20 mouse cellular contexts compared by ENCODE assay signal in the genomic region with DNA sequence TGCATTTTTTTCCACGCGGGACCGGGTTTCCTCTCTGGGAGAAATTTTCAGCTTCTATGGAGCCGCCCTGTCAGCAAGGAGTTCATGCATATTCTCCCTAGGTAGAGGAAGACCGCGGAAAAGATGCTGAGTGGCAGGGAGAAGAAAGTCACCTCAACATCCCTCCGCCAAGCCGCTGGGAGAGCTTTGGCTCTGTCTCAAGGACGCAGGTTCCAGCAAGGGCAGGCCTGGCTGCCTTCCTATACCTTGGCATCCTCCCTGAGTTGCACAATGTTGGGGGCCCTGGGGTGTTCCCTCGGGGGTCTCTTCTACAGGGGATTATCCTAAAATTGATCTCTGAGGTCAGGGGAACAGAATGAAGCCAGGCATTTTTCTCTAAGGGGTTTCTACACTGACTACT.
DNase-seq lines count a peak whose midpoint lies in the region; ATAC-seq and TF ChIP-seq lines count a peak whose summit lies in the region.
"Had no signal": no experiment of that assay in that cellular context is flagged by ENCODE, and none has a peak within 500 bp of the region (broad histone marks: within the 10 kb centered on the region; RNA-seq: fewer than 3 reads in every experiment).

No protein-coding gene starts in this region.

- no peak overlapping the region for H3K4me2 ChIP-seq in forebrain, embryonic 11.5 days (ENCODE audit: low read depth, low read length, severe bottlenecking)
- H3K4me2 ChIP-seq: embryonic facial prominence, embryonic 15.5 days; forebrain, embryonic 15.5 days; heart, embryonic 12.5 days; hindbrain, embryonic 14.5 days; intestine, embryonic 15.5 days had no signal

- no peak for ATAC-seq in forebrain, embryonic 11.5 days (replicated peaks; ENCODE audit: low FRiP score)
- ATAC-seq: forebrain, embryonic 15.5 days; intestine, embryonic 15.5 days had no signal

- H3K36me3 ChIP-seq in heart, embryonic 10.5 days, result no peaks in the 10 kb centered on the region
- H3K36me3 ChIP-seq in E14TG2a.4 (ENCODE audit: insufficient read depth, low read length), result no peaks in the 10 kb centered on the region
- H3K36me3 ChIP-seq in forebrain, embryonic 11.5 days (ENCODE audit: control insufficient read depth, insufficient read depth, low read length), result no peaks in the 10 kb centered on the region
- H3K36me3 ChIP-seq: embryonic facial prominence, embryonic 15.5 days; forebrain, embryonic 10.5 days; forebrain, embryonic 15.5 days; heart, embryonic 12.5 days; hindbrain, embryonic 10.5 days; intestine, embryonic 15.5 days had no signal

- no peaks in the 10 kb centered on the region for H3K9me3 ChIP-seq in heart, embryonic 10.5 days
- H3K9me3 ChIP-seq in E14TG2a.4 (ENCODE audit: low read length), result peaks cover 5% of the 10 kb centered on the region; the same call in 1 of the 2 replicates
- H3K9me3 ChIP-seq in forebrain, embryonic 11.5 days (ENCODE audit: control insufficient read depth, low read length), result no peaks in the 10 kb centered on the region
- H3K9me3 ChIP-seq: embryonic facial prominence, embryonic 15.5 days; forebrain, embryonic 10.5 days; forebrain, embryonic 15.5 days; heart, embryonic 12.5 days; hindbrain, embryonic 10.5 days; intestine, embryonic 15.5 days had no signal

- 51% methylated on average over 10 of the region's 10 CpGs for WGBS in heart, embryonic 10.5 days
- WGBS in forebrain, embryonic 11.5 days, result 66% methylated on average over 10 of the region's 10 CpGs

- H3K27ac ChIP-seq in heart, embryonic 10.5 days, result no peak overlapping the region
- no peak overlapping the region for H3K27ac ChIP-seq in forebrain, embryonic 11.5 days (ENCODE audit: low read depth, low read length)
- H3K27ac ChIP-seq: embryonic facial prominence, embryonic 15.5 days; forebrain, embryonic 10.5 days; forebrain, embryonic 15.5 days; heart, adult 2 months; hindbrain, embryonic 10.5 days; hindbrain, embryonic 14.5 days; intestine, embryonic 15.5 days had no signal

- peak; percentile 46 for DNase-seq in adrenal gland, postnatal 10 days
- DNase-seq in adrenal gland, postnatal 4 days (ENCODE audit: low spot score in 2 of 2), result no peak
- peak; percentile 83 for DNase-seq in heart, adult 11 months
- no peak for DNase-seq in heart, embryonic 10.5 days (ENCODE audit: low spot score)
- DNase-seq in adrenal gland, postnatal 36 days, result peak; percentile 49 to 50
- no peak for DNase-seq in forebrain, embryonic 11.5 days (ENCODE audit: low spot score)
- DNase-seq: cerebellum, adult 9-10 months; embryo, embryonic 11 days; gastrocnemius, postnatal 10 days; heart, adult 2 months; kidney, adult 18-20 months had no signal

- no peak for TF ChIP-seq CTCF in E14TG2a.4 (conservative IDR thresholded peaks at IDR 0.05; ENCODE audit: low read length)

- no peak overlapping the region for H3K9ac ChIP-seq in forebrain, embryonic 11.5 days (ENCODE audit: low read length)
- H3K9ac ChIP-seq: embryonic facial prominence, embryonic 15.5 days; forebrain, embryonic 15.5 days; heart, embryonic 12.5 days; hindbrain, embryonic 14.5 days; intestine, embryonic 15.5 days had no signal

- no peaks in the 10 kb centered on the region for H3K27me3 ChIP-seq in heart, embryonic 10.5 days (ENCODE audit: insufficient read depth, poor library complexity, severe bottlenecking)
- H3K27me3 ChIP-seq in E14TG2a.4 (ENCODE audit: insufficient read depth, low read length), result no peaks in the 10 kb centered on the region
- H3K27me3 ChIP-seq in forebrain, embryonic 11.5 days (ENCODE audit: control insufficient read depth, insufficient read depth, low read length), result no peaks in the 10 kb centered on the region
- H3K27me3 ChIP-seq: embryonic facial prominence, embryonic 15.5 days; forebrain, embryonic 15.5 days; intestine, embryonic 15.5 days had no signal

- no peaks in the 10 kb centered on the region for H3K4me1 ChIP-seq in heart, embryonic 10.5 days
- H3K4me1 ChIP-seq in E14TG2a.4 (replicated peaks; ENCODE audit: low read depth, low read length), result peaks cover 23% of the 10 kb centered on the region
- H3K4me1 ChIP-seq in forebrain, embryonic 11.5 days (replicated peaks; ENCODE audit: control insufficient read depth, insufficient read depth, low read length), result no peaks in the 10 kb centered on the region
- H3K4me1 ChIP-seq: embryonic facial prominence, embryonic 15.5 days; forebrain, embryonic 15.5 days; heart, embryonic 12.5 days; hindbrain, embryonic 10.5 days; intestine, embryonic 15.5 days had no signal

- no peak overlapping the region for H3K4me3 ChIP-seq in heart, embryonic 10.5 days
- H3K4me3 ChIP-seq in E14TG2a.4 (replicated peaks; ENCODE audit: low read length), result peak overlapping the region; percentile 47
- no peak overlapping the region for H3K4me3 ChIP-seq in forebrain, embryonic 11.5 days (ENCODE audit: low read depth, low read length)
- H3K4me3 ChIP-seq: embryonic facial prominence, embryonic 15.5 days; erythroblast, embryonic 14.5 days; forebrain, embryonic 10.5 days; forebrain, embryonic 15.5 days; heart, adult 2 months; heart, embryonic 12.5 days; hindbrain, embryonic 10.5 days; intestine, embryonic 15.5 days had no signal

Comparison
In these comparisons a context has a peak if more than half of its experiments do, and no peak if none do; other contexts are left out.
1. DNase-seq: peak in adrenal gland, postnatal 10 days (single experiment), heart, adult 11 months (single experiment) and adrenal gland, postnatal 36 days (2 of 2); none in adrenal gland, postnatal 4 days (0 of 2), heart, embryonic 10.5 days (single experiment) and forebrain, embryonic 11.5 days (single experiment).